Mouse (Mus musculus) layer of hippocampus, adult 2 months (tissue): ENCODE results near the gene Plekhm3. TPM values are rescaled to one million over a fixed set of nuclear protein-coding genes. Genes with fewer than 3 reads are reported as not detected.

Experiments used
- DNase-seq, 2 experiments: peaks; one replicate each; pipeline ENCODE4 v3.0.0; 2022; ENCODE audit warnings: low spot score in 2 of 2
- H3K27ac ChIP-seq: fragments of 200-600 bp; 2 replicates; pipeline ENCODE4 v1.8.1; 2022
- H3K4me3 ChIP-seq: fragments of 200-600 bp; 2 replicates; pipeline ENCODE4 v1.8.1; 2022; ENCODE audit warnings: mild to moderate bottlenecking
- CTCF ChIP-seq: fragments of 200-600 bp; conservative IDR thresholded peaks from 2 replicates; pipeline ENCODE4 v1.8.1; 2022; ENCODE audit warnings: antibody characterized with exemption, mild to moderate bottlenecking, moderate library complexity
- total RNA-seq, 2 experiments: library from RNA; stranded (reverse); gene quantifications; 2 replicates each; pipeline ENCODE4 v1.2.3; 2021

The Plekhm3 gene
- total RNA-seq, 2 experiments from 2014 or later: 35.6 to 36.0 TPM

DNA sequence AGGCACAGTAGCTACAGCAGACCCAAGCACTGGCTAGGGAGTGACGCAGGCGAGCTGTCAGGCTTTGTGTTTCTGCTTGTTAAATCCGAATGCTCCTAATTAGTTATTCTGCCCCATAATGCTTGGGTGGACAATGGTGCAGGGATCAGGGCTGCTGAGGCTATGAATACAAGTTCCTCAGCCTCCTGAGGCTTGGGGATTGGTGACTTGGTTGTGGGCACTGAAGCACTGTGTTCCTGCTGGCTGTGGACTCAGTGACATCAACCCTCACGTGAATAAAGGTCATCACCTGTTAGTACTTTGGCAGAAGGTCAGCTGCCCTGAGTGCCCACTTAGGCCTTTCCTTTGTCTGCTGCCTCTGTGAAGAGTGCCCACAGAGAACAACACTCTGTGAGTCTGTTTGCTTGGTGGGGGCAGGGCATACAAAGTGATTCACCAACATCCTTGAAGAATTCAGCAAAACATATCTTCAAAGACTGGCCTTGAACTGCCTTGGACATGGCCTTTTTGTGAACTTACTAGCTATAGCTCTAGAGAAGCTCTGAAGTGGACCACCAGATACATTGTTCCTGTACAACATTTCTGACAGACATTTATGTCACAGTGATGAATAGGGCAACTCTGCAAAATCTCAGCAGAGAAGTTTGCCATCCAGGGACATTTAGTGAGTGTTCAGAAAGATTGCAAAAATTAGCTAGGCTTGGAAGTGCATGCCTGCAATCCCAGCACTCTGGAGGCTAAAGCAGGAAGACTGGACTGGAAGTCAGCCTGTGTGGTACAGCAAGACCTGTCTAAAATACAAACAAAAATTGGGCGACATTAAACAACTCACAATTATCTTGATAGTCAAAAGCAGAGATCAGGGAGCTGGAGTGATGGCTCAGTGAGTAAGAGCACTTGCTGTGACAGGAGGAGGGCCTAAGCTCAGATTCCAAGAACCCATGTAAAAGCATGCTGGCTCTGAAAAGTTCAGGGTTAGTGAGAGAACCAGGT lies 102.6 kb downstream of the Plekhm3 start:
- Histone ChIP-seq H3K4me3 (no peak overlapping the region), H3K27ac (peak overlapping the region; percentile 43)
- no peak for TF ChIP-seq CTCF
- DNase-seq: peak in 1 of 2 experiments; percentile 18

- no peak for DNase-seq
- no peak overlapping the region for H3K4me3 ChIP-seq
- TF ChIP-seq CTCF: no peak
- peak overlapping the region; percentile 43 for H3K27ac ChIP-seq
Measured at GRCm38 (mm10) chr1:64853244-64853643, 103.4 kb downstream of the Plekhm3 start.

- no peak for TF ChIP-seq CTCF
- Histone ChIP-seq H3K4me3 (no peak overlapping the region), H3K27ac (no peak overlapping the region)
- no peak for DNase-seq
Measured at GRCm38 (mm10) chr1:64852272-64852671, 104.4 kb downstream of the Plekhm3 start.

DNA sequence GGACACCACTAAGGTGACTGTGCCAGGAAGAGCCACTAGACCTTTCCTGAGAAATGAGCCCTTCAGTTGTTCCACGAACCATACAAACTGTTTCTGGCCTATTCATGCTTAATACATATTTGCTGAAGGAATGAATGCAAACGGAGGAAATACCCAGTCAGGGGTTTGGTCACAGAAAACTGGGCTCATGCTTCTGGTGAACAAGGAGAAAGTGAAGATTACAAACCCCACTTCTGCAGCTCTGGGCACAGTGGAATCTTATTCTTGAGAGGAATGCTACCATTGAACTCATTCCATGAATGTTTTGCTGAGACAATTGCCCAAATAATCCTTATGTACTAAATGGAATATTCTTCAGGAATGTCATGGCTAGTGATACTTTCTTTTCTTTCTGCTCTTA lies 106.3 kb downstream of the Plekhm3 start:
- H3K4me3 ChIP-seq: no peak overlapping the region
- DNase-seq: no peak
- H3K27ac ChIP-seq: no peak overlapping the region
- no peak for TF ChIP-seq CTCF

GRCm38 (mm10) chr1:64848996-64849395 lies 107.6 kb downstream of the Plekhm3 start:
- TF ChIP-seq CTCF: no peak
- no peak overlapping the region for H3K4me3 ChIP-seq
- no peak for DNase-seq
- no peak overlapping the region for H3K27ac ChIP-seq

DNA sequence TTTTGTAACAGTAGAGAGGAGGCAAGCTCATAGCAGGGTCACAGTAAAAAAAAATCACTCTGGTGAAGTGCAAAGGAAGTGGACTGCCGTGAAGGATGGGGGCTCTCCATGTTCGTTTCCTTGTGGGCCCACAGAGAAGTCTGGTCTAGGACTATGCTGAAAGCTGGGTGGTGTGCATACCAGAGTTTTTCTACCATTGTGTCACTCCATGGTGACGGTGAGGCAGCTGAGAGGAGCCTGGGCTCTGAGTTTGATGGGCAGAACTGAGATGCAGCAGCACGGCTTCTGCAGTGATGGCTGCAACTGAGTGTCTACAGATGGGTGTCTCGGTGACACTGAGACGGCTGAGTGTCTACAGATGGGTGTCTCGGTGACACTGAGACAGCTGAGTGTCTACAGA lies 108.5 kb downstream of the Plekhm3 start:
- Histone ChIP-seq H3K4me3 (no peak overlapping the region), H3K27ac (no peak overlapping the region)
- no peak for DNase-seq
- TF ChIP-seq CTCF: no peak

DNA sequence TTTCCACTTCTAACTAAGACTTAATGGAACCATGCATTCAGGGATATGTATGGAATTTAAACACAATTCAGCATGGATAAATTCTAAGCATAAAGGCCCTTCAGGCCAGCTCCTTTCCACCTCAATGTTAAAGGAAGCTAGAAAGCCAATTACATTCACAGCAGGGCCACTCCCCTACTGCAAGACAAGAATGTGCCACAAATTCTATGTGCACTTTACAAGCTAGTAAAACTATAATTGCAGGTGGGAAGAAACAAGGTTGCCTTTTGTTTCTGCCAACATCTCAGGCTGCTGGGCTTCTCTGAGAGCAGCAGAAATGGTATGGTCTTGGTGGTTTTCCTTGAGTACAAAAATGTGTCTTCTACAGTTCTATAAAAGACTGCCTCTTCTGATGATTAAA lies 109.1 kb downstream of the Plekhm3 start:
- no peak overlapping the region for H3K4me3 ChIP-seq
- no peak for DNase-seq
- no peak for TF ChIP-seq CTCF
- no peak overlapping the region for H3K27ac ChIP-seq

DNA sequence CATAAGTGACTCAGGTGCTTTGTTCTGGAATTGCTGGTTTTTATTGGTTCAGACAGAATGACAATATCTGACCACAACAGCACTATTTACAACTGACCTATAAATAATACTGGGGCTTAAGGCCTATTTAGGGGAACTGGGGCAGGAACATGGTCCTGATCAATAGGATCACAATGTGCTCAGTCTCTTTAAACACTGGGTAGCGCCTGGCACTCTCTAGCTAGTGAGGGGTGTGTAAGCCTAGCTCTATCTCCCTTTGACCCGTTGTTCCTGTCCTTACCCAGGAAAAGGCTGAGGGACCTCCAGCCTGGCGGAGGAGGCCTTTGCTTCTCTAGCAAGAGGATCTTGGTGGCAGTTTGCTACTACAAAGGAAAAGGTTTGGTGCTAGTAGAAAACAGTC lies 111.6 kb downstream of the Plekhm3 start:
- no peak overlapping the region for H3K27ac ChIP-seq
- DNase-seq: no peak
- TF ChIP-seq CTCF: no peak
- no peak overlapping the region for H3K4me3 ChIP-seq

- Histone ChIP-seq H3K27ac (no peak overlapping the region), H3K4me3 (no peak overlapping the region)
- no peak for DNase-seq
- no peak for TF ChIP-seq CTCF
Measured at GRCm38 (mm10) chr1:64843900-64844616, 112.6 kb downstream of the Plekhm3 start.

- Histone ChIP-seq H3K4me3 (no peak overlapping the region), H3K27ac (no peak overlapping the region)
- no peak for TF ChIP-seq CTCF
- DNase-seq: no peak
Measured at GRCm38 (mm10) chr1:64840930-64841329, 115.7 kb downstream of the Plekhm3 start.

GRCm38 (mm10) chr1:64836584-64836983 lies 120.0 kb downstream of the Plekhm3 start:
- TF ChIP-seq CTCF: no peak
- Histone ChIP-seq H3K4me3 (no peak overlapping the region), H3K27ac (no peak overlapping the region)
- DNase-seq: no peak

DNA sequence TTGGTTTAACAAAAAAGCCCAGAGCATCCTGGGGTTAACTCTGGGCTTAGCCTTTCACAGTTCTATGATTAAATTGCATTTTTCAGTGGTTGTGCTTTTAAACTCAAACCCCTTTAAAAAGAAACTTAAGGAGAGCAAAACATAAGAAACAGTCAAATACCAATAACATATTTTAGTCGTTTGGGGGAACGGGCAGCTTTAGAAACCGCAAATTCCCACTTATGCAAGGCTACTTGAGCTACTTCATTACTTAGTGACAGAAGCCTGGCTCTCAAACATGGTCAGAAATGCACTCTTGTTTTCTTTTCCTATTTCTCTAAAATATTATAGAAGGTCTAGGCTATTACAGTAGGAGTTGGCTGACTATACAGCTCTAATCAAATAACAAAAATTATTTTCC lies 120.5 kb downstream of the Plekhm3 start:
- Histone ChIP-seq H3K4me3 (no peak overlapping the region), H3K27ac (no peak overlapping the region)
- no peak for DNase-seq
- TF ChIP-seq CTCF: no peak

DNA sequence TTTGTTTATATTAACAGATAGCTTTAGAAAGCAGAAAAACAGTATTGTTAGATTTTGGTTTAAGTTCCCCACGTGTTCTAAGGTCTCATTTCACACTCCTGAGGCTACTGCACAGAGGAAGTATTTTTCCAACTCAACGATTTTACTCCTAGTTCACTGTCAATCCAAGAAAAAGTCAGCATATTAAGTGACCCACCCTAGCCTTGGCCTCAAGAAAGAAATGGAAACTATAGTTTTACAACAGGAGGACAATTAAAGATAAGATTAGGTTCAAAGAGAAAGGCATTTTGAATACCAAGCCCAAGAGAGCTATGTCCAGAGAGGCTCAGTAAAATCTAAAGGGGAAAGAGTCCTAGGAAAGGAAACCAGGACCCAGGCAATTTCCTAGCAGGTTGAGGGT lies 125.1 kb downstream of the Plekhm3 start:
- H3K4me3 ChIP-seq: no peak overlapping the region
- TF ChIP-seq CTCF: no peak
- DNase-seq: no peak
- no peak overlapping the region for H3K27ac ChIP-seq
